Mouse (Mus musculus) embryonic fibroblast, embryonic 13.5 days (primary cell): ENCODE measurements around the gene Uso1. TPM values are rescaled to one million over a fixed set of nuclear protein-coding genes. Genes with fewer than 3 reads are reported as not detected.

Experiments used
- H3K27ac ChIP-seq: 2 replicates; pipeline ENCODE4 v1.5.1; 2012; ENCODE audit warnings: low read length, control low read depth, inconsistent platforms; ENCODE audit not compliant: insufficient read depth
- H3K4me1 ChIP-seq: 2 replicates; pipeline ENCODE4 v1.6.1; 2011; ENCODE audit warnings: low read length; ENCODE audit not compliant: control insufficient read depth, insufficient read depth
- H3K4me3 ChIP-seq: 2 replicates; pipeline ENCODE4 v1.5.1; 2011; ENCODE audit warnings: mild to moderate bottlenecking, control low read depth, low read length; ENCODE audit not compliant: insufficient read depth
- CTCF ChIP-seq: IDR thresholded peaks from 2 replicates; pipeline ENCODE4 v1.5.1; 2011; ENCODE audit warnings: mild to moderate bottlenecking, control low read depth, low read length, moderate library complexity, borderline replicate concordance; ENCODE audit not compliant: insufficient read depth
- POLR2A ChIP-seq: IDR thresholded peaks from 2 replicates; pipeline ENCODE4 v1.6.1; 2011; ENCODE audit warnings: low read depth, mild to moderate bottlenecking, control low read depth, low read length, moderate library complexity
- polyA plus RNA-seq: library from polyadenylated mRNA; stranded (reverse); fragments of >200 nt; gene quantifications from 2 replicates; pipeline ENCODE4 v1.2.4, GENCODE M21; 2011; ENCODE audit warnings: low read depth; ENCODE audit not compliant: missing spikeins, insufficient read length

Uso1 gene
- polyA plus RNA-seq, 1 experiment = 101 TPM

DNA sequence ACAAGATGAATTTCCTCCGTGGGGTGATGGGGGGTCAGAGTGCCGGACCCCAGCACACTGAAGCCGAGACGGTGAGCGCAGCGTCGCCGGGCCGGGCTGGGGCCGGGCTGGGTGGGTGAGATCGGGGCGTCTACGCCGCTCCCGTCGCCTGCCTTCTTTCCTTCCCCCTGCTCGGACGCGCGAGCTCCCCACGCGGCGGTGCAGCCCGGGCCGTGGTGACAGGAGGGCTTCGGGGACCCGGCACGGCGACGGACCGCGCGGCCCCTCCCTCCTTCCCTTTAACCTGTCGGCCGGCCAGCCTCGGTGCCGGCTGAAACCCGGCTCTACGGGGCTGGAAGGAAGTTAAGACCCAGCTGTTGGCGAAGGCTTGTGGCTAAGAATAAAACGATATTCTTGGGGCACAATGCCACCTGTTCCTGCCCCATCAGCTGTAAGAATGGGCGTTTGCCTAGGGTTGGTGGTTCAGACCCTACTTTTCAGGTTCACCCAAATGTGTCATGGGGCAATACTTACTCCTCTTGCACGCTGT, 419 bp downstream of the Uso1 start:
- Histone ChIP-seq H3K27ac (0 out of 2 replicates have a peak overlapping the region, but pooled peaks have one; percentile 13), H3K4me3 (peak overlapping the region; percentile 99), H3K4me1 (0 out of 2 replicates have a peak, but pooled peaks cover 6% of the 10 kb centered on the region)
- TF ChIP-seq POLR2A (no peak), CTCF (no peak)

DNA sequence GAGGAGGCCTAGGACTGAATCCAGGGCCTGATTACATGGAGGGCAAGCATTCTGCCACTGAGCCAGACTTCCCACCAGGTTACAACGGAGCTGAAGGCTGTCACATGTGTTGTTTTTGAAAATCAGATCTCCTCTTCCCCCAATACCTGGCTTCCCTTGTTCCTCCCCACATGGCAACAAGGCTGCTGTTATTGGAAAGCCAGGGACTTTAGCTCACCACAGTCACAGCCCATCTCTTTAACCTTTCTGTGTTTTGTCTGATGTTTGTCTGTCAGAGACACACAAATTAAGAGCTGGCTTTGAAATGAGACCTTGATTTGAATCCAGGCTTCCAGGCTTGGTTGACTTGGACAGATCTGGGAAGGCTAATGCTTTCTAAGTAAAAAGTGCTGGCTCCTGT, 1.5 kb downstream of the Uso1 start:
- Histone ChIP-seq H3K4me3 (peak overlapping the region; percentile 99), H3K4me1 (0 out of 2 replicates have a peak, but pooled peaks cover 6% of the 10 kb centered on the region), H3K27ac (no peak overlapping the region)
- no peak for TF ChIP-seq CTCF
- no peak for TF ChIP-seq POLR2A

GRCm38 (mm10) chr5:92141696-92142095, 4.0 kb downstream of the Uso1 start:
- TF ChIP-seq CTCF = no peak
- TF ChIP-seq POLR2A = no peak
- Histone ChIP-seq H3K4me3 (no peak overlapping the region), H3K4me1 (0 out of 2 replicates have a peak, but pooled peaks cover 4% of the 10 kb centered on the region), H3K27ac (no peak overlapping the region)

DNA sequence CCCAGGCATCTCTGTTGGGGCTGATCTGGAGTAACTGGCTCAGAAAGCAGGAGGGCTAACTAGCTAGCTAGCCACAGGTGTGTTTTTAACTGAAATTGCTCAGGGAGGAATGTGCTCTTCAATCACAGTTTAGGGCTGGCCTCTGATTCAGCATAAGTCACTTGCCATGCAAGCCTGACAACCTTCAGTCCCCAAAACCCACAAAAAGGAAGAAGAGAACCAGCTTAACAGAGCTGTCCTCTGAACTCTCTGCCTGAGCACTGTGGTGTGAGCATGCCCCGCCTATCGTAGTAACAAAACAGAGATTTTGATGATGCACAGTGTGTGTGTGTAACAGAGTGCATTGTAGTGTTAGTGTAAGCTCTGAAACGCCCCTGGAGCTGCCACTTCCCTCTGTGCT, 4.7 kb downstream of the Uso1 start:
- no peak for TF ChIP-seq CTCF
- no peak for TF ChIP-seq POLR2A

DNA sequence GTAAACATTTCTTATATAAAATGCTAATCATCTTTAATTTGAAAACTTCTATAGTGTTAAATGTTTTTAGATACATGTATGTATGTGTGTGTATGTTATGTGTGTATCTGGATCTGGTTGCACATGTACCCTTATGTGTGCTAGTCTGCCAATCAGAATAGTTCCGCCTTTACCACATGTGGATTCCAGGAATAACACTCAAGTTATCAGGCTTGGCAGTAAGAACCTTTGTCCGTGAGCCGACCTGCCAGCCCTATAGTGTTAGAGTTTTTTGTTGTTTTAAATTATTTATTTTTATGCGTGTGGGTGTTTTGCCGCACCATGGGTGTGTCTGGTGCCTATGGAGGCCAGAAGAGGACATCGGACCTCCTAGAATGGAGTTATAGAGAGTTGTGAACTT, 5.9 kb downstream of the Uso1 start:
- no peak for TF ChIP-seq POLR2A
- TF ChIP-seq CTCF = no peak
- Histone ChIP-seq H3K4me1 (0 out of 2 replicates have a peak, but pooled peaks cover 2% of the 10 kb centered on the region), H3K4me3 (no peak overlapping the region), H3K27ac (no peak overlapping the region)

More for the DNA sequence above, 4.7 kb downstream of the Uso1 start:
- Histone ChIP-seq H3K4me3 (no peak overlapping the region), H3K4me1 (0 out of 2 replicates have a peak, but pooled peaks cover 2% of the 10 kb centered on the region), H3K27ac (no peak overlapping the region)

GRCm38 (mm10) chr5:92144954-92145708, 7.4 kb downstream of the Uso1 start:
- Histone ChIP-seq H3K27ac (no peak overlapping the region), H3K4me3 (no peak overlapping the region), H3K4me1 (peaks cover 4% of the 10 kb centered on the region; the same call in 1 of the 2 replicates)
- TF ChIP-seq CTCF (no peak), POLR2A (no peak)

DNA sequence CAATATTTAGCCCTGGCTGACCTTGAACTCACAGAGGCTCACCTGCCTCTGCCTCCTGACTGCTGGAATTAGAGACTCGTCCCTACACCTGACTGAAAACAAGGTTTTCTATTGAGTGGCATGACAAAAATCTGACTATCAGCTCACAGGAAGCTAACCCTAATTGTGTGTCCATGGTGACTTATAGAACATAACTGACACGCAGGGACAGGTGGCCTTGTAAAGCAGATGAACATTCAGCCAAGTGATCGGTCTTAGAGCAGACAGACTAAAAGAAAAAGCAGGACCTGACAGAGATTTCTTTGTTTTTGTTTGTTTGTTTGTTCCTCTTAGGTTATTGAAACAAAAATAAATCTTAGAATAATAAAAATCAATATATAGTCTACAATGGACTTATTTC, 10.5 kb downstream of the Uso1 start:
- Histone ChIP-seq H3K27ac (no peak overlapping the region), H3K4me3 (no peak overlapping the region), H3K4me1 (peaks cover 2% of the 10 kb centered on the region; the same call in 1 of the 2 replicates)
- TF ChIP-seq POLR2A (no peak), CTCF (no peak)

- H3K27ac ChIP-seq = no peak overlapping the region
- H3K4me1 ChIP-seq = peaks cover 2% of the 10 kb centered on the region; the same call in 1 of the 2 replicates
- H3K4me3 ChIP-seq = no peak overlapping the region
- TF ChIP-seq POLR2A = no peak
- no peak for TF ChIP-seq CTCF
Observed at GRCm38 (mm10) chr5:92149330-92149982, 11.7 kb downstream of the Uso1 start.

GRCm38 (mm10) chr5:92154861-92155260, 17.1 kb downstream of the Uso1 start:
- TF ChIP-seq CTCF = no peak
- no peak for TF ChIP-seq POLR2A
- no peak overlapping the region for H3K4me3 ChIP-seq
- H3K27ac ChIP-seq = no peak overlapping the region
- no peaks in the 10 kb centered on the region for H3K4me1 ChIP-seq

- TF ChIP-seq CTCF (no peak), POLR2A (no peak)
- Histone ChIP-seq H3K4me1 (no peaks in the 10 kb centered on the region), H3K4me3 (no peak overlapping the region), H3K27ac (no peak overlapping the region)
Observed at GRCm38 (mm10) chr5:92165976-92166375, 28.2 kb downstream of the Uso1 start.
